Mouse (Mus musculus): Measurements from ENCODE around the gene Zbtb32.

Gene Zbtb32

DNA sequence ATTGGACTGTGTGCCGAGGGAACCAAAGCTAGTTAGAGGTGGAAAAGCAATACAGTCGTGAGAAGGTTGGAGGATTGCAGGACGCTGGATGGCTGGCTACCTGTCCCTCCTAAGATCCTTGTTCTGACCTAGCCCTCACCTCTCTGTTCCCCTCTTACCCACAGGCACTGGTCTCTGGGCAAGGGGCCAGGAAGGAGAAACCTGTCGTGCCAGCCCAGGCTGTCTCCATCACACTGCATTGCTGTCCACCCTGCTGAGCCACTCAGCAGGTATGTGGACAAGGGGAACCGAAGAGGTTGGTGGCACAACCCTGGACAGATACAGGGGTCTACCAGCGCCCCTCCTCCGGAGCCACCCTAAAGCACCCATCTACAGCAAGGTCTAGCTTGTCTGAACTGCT lies 1.9 kb upstream of the Zbtb32 start:
- no peak for DNase-seq (ENCODE audit: low spot score in 2 of 2)

DNA sequence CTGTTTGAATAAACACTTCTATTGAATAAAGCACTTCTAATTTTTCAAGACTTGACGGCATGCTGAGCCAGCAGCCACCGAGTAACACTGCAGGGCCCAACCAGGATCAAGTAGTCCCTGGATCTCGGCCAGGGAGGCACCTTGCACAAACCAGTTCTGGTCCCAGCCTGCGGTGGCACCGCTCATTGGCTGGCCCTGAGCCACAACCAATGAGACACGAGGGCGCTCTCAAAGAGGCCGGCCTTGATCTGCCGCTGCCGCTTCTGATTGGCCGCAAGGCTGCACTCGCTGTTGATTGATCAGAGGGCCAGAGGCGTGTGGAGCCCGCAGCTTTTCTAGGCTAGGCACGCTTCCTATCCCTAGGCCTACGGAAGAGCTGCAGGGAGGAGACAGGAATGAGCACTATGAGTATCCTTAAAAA lies 1.2 kb upstream of the Zbtb32 start:
- peak; percentile 86 to 92 for DNase-seq (ENCODE audit: low spot score in 2 of 2)

DNA sequence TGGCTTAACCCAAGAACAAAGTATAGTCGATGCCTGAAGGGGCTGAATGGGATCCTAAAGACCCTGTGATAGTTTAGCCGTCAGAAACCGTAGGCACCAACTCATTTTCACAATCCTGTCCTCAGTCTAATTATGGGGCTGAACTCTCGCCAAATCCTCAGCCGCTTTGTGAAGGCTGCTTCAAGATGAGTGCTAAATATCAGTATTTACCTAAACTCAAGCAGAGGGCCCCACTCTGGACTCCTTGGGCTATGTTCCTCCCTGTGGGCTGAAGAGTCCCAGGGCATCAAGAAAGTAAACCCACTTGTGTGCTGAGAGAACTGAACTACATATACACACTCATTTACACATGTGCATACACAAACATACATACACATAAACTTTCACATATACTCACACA lies 1.9 kb downstream of the Zbtb32 start:
- no peak for DNase-seq (ENCODE audit: low spot score in 2 of 2)

DNA sequence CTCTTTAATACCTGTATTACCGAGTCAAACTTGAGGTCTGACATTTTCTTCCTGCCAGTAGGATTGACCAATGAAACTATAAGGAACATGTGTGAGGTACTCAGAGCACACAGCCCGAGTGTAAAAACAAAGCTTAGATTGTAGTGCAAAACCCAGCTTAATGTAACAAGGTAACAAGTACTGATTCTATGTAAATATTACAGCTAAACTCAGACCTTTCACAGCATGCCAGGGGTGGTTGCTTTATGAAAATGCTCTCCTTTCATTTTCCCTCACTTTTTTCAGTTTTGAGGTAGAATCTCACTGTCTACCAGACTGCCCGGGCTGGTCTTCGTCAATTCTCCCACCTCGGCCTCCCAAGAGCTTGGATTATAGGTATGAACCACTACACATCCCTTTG lies 2.6 kb downstream of the Zbtb32 start:
- no peak for DNase-seq (ENCODE audit: low spot score in 2 of 2)

DNA sequence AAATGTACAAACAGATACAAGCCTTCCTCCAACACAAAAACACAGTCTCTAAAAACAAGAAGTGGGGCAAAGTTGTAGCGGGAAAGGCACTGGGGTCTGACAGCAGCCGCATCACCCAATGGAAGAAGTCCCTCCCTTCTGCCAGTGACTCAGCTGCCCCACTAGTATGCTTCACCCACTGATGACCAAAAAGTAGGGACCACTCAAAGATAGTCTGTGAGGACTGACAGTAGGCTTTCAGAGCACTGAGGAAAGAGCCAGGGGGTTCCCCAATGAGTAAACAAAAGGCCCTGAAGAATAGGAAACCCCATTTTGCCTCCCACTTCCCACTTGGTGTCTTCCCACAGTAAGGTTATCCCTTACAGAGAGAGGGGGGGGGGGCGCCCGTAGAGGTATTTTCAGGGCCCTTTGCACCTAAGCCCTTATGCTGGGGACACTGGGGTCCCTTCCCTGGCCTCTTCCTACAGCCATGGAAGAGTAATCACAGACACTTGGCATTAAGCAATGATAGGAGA lies 4.1 kb downstream of the Zbtb32 start:
- DNase-seq (ENCODE audit: low spot score in 2 of 2) = no peak

DNA sequence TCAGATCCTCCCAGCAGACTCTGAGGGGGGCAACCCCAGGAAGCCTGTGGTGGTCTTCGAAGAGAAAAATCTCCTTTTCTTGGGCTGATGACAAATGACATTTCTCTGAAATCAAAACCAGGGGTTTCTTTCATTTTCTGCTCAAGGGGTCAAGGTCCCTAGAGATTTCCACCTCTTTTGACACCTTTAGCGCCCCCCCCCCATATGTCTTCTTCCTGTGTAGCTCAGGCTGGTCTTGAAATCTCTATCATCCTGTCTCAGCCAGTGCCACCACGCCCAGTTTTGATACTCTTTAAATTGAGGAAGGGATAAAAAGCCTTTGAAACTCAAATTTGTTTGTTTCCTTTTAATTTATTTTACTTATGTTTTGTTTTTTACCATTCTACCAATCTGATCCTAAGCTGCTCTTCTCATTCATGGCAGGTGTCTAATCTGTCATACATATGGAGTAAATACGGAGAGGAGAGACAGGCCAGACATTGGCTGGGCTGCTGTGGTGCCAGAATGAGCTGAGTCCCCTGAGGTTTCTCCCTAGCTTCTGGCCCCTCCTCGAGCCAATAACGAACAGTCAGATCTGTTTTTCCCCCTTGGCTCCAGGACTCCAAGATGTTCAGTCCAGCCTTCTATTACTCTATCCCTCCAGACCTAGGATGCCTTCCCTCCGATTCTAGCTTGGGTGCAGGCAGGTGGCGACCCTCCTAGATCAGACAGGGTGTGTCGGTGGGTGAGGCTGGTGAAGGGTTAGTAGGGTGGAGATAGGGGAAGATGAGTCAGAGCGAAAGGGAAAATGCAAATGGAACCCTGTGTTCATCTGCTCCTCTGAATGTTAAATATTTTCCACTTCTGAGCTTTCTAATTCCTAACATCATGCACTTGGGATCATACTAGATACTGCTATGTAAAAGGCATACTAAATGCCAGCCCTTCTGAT lies 4.9 kb downstream of the Zbtb32 start:
- DNase-seq (ENCODE audit: low spot score in 2 of 2) = no peak

DNA sequence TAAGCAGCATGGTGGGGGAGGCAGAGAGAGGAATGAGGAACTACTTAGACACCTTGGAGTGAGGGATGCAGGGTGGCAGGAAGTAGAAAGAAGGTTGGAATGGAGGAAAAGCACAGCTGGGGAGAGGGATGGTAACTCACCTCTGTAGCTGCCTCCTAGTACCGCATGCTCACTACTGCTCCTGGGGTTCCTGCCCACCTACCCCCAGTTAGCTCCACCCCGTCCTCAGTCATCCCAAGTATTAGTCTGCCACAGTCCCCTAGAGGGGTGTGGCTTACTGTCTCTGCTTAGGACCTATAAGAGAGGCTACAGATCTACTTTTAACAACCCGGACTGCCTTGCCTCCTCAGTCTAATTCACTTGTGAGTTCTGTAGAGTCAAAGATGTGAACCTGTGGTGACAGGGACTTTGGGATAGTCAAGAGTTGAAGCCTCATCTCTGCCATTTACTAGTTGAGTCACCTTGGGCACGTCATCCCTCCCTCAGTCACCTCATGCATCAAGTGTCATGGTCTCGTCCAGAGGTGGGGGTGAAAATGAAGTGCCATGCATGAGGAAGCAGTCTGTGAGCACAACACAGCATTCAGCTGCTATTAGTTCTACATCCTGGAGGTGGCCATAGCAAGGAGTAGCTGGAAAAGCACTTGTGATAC lies 5.8 kb downstream of the Zbtb32 start:
- DNase-seq (ENCODE audit: low spot score in 2 of 2) = no peak

DNA sequence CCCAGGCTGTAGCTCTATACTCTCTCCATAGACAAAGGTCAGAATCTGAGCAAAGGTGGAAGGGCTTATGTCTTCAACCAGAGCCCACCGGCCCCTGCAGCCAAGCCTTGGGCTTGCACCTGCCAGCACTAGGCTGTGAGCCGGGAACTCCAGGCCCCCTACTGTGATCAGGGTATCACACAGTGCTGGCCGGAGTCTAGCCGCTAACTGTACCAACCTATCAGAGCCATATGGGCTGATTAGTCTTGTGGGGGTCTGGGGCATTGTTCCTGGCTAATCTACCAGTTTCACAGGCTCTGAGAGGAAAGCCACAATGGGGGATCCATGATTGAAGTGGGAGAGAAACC lies 7.1 kb downstream of the Zbtb32 start:
- DNase-seq (ENCODE audit: low spot score in 2 of 2) = no peak

DNA sequence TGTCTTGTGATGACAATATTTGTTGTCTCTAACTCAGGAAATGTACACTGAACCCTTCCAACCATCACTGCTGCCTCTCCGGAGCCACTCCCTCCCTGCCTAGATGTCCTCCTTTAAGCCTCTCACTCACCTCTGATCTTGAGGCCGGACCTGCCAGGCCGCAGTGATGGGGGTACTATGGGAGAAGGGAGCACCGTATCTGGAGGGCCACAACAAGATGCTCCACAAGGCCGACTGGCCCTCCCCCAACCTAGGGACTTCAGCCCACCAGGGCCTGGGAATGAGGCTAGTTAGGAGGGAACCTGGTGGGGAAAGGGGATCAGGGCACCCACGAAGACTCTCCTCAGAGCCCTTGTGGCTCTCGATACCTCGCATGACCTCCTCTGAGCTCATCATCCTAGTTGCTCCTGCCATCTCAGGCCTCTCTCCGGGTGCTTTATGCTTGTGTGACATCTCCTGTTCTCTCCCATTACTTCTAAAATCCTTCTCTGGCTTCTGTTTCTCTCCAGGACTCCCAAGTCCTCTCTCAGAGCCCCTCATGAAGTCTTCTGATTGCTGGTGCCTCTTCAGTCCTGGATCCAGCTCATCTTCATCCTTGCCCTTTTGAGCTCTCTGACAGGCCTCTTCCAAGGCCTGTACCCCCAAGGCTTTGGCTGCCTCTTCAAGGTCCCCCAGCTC lies 7.6 kb downstream of the Zbtb32 start:
- DNase-seq (ENCODE audit: low spot score in 2 of 2) = no peak

DNA sequence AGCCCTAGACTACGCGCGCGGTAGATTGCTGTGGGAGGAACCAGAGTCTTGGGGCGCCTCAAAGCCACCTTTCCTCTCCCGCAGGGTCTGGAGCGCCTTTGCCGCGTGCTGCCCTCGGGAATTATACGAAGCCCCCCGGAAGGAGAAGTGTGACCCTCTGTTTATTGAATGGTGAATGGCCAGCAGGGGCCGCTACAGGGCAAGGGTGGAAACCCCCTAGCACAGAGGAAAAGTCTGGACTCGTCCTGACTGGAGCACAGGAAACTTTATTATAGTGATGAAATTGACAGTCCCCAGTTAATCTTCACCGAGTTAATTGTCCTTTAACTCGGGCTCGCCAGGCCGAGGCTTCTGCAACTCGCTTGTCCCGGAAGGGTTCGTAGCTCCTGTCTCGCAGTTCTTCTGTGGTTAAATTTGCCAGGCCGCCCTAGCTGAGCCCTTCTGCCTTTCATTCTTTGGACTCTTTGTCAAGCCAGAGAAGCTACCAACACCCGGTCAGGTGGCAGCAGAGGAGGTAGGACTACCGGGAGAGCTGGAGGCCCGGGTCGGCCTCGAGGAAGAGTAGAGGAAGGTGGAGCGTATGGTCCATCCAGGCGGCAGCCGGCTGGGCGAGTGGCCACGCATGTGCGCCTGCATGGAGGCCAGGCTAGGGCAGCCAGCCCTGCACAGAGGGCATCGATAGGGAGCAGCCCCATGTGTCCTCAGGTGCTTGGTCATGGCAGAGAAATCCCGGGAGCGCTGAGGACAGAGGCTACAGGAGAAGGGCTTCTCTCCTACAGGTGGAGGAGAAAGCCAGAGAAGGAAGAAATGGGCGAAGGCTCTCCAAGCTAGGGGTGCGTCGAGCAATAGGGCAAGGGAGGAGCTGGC lies 9.0 kb downstream of the Zbtb32 start:
- peak in 1 of 2 experiments; percentile 58 for DNase-seq (ENCODE audit: low spot score in 2 of 2)

DNA sequence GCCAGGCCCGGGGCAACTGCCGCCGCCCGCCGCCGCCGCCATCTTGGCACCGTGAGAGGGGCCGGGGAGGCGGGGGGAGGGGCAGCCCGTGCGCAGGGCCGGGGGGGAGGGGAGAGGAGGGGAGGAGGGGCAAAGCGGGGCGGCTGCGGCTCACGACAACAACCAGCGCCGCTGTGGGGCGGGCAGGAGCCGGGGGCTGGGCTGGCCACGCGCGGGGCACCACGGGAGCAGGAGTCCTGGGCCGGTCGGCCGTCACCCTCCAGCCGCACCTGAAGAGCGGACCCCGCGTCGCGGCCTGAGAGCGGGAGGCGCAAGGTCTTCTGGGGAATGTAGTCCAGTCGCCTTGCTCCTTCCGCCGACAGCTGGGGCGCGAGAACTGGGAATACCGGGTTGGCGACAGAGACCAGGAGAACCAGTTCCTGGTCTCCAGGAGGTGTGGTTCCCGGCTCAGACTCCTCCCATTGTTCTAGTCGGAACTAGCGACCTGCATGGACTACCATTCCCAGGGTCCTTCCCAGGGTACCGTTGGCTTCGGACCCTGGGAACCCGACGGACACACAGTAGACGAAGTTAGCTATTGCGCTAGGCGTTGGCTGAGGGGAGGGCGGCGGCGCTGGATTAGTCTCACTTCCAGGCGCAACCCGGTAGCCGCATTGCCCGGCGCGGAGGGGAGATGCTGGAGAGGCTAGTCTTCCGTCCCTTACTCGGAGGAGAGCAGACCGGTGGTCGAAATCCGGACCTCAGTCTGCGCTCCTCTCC lies 9.9 kb downstream of the Zbtb32 start, which contains the start of gene Kmt2b:
Gene Kmt2b, minus strand, starts transcription at position 51 of the 759 bp plus-strand sequence.
- DNase-seq (ENCODE audit: low spot score in 2 of 2) = peak; percentile 96 to 97

DNA sequence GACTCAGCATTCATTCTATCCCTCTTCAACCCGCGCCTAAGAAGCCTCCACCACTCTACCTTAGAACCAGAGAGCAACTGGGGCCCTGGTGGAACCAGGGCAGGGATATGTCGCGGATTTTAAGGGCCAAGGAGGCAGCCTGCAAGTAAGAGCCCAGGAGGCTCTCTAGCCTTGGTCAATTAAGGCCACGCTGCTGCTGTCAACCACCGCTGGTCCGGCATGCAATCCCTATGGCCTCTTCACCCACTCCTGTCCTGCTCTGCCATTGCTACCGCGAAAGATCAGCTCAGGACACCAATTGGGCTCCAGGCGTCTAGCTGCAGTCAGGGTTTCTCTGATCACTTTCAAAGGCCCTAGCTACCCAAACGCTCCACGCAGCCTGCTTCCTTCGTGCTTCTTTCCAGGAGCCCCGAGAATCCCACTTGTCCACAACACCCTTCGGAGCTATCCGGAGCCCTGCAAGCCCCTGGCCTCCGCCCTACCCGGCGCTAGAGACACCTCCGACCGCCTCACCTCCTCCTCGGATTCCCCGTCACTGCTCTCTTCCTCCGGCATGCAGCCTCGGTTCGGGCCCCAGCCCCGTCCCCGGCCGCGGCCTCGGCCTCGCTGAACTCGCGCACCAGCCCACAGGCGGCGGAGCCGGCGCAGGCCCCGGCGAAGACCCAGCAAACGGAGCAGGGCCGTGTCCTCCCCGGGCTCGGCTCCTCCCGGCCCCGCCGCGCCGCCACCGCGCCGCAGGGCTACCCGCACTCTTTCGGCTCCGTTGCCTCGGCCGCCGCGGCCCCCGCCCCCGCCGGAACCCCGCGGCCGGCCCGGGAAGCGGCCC lies 10.7 kb downstream of the Zbtb32 start:
- DNase-seq (ENCODE audit: low spot score in 2 of 2) = no peak

DNA sequence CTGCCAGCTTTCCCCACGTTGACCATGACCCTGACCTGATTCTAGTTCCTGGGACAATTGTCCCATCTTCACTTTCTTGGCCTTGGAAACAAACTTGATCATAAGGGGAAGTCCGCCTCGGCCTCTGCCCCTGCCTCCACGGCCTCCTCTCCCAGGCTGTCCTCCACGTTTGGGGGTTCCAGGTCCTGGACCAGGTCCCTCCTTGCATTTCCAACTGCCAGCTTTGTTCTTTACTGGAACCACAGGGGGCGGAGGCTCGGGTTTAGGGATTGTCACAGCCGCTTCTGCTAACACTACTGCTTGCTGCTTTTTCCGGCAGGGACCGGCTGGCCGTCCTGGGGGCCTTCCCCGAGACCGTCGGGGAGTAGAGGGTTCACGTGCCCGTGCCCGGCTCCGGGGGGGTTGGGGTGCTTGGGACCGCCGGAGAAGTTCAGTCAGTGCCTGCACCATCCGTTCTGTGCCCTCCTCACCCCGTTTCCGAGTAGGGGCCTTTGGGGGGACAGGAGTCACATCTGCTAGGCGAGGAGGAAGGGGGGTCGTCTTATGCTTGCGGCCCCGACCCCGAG lies 12.2 kb downstream of the Zbtb32 start:
- no peak for DNase-seq (ENCODE audit: low spot score in 2 of 2)

DNA sequence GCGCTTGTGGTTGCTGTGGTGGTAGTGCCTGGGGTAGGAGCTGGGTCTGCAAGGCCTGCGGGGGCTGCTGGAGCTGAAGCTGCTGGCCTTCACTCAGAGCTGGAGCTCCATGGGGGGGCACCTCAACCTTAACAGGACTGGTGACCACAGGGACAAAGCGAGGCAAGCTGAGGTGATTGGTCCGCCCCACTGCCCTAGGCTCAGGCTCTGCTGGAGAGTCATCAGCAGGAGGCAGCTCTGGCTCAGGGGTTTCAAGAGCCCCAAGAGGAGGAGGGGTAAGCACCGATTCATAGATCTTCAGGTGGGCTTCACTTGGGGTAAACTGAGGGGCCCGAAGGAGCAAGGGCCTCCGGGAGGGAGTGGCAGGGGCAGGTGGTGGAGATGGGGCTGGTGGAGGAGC lies 13.5 kb downstream of the Zbtb32 start:
- no peak for DNase-seq (ENCODE audit: low spot score in 2 of 2)

DNA sequence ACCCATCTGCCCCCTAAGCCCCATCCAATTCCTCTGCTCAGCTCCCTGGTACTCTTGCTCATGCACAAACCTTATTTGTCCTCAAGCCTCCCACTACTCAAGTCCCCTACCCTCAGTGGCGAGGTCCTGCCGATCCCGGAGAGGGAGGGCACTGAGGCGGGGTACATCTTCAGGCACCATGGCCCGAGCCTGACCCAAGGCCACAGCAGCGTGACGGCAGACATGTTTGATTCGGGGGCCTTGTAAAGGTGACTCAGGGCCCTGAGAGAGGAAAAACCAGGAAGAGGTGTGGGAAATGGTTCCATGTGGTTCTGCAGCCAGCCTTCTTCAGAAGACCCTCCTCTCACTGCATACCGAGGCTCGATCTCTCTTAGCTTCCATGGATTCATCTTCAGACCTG lies 14.4 kb downstream of the Zbtb32 start:
- DNase-seq (ENCODE audit: low spot score in 2 of 2) = no peak

DNA sequence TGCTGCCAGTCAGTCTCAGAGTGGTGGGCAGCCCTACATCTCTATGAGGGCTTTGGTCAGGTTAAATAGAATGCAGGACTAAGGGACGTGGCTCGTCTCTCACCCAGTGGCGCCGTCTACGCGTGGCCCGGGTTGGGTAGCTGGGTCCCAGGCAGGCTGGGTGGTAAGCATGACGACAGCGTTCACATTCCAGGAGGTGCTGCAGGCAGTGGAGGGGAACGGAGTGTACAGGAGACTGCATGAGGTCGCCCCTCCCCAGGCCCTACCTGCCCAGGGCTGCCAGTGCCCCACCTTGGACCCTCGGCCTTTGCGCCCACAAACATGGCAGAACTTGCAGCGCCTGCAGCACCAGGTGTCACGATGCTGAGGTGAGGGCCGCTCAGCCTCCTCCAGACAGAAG lies 17.2 kb downstream of the Zbtb32 start:
- DNase-seq (ENCODE audit: low spot score in 2 of 2) = no peak

DNA sequence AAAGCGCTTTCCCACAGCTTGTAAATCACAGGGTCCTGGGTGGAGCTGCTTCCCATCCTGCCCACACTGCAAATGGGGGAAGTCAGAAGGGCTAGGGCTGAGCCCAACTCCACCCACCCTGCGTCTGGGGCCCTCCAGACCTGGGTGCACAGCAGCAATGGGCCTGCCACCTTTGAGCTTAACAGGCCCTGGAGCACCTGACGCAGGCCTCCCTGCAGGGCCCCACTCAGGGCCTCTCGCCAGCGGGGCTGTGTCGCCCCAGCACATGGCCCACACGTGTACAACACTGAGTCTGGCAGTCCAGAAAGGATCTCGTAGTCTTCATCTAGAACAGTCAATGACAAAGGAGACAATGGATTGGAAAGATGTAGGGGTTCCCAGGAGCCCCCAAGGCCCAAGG lies 18.8 kb downstream of the Zbtb32 start:
- DNase-seq (ENCODE audit: low spot score in 2 of 2) = no peak

DNA sequence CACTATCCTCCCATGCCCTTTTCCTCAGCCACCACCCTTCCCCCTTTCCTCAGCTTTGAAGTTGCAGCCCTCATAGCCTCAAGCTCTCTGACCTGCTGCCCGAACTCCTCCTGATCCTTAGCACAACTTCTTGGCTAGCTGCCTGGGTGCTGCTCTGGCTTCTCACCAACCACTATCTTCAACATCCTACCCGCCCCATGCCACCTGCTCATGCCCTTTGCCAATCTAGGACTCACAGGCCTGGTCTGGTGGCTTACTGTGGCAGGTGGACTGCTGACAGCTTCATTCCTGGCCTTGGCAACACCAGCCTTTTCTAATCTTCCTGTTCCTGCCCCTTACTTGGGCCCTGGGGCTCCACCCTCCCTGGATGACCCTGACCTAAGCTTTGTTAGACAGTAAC lies 25.7 kb downstream of the Zbtb32 start:
- DNase-seq (ENCODE audit: low spot score in 2 of 2) = no peak

DNA sequence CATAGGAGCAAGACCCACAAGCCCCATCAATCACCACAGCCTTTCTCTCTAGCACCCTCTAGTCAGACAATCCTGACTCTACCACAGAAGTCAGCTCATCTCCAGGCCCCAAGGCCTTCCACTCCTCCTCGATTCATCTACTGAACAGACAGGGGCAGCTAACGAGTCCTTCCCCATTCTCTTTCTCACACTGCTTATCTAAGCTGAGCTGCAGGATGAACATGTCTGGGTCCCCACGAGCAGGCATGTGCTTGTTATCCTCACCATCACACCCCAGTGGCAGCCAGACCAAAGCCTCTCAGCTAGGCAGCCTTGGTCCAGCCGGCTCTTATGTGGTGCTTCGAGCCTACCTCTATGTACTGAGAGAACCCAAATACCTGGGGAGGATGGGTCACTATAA lies 26.3 kb downstream of the Zbtb32 start:
- DNase-seq (ENCODE audit: low spot score in 2 of 2) = no peak

Data from right cerebral cortex, postnatal 36 days (tissue).